Mouse (Mus musculus) neural tube, embryonic 14.5 days (tissue): ENCODE data around the gene Tmem145. TPM values are rescaled to one million over a fixed set of nuclear protein-coding genes. Genes with fewer than 3 reads are reported as not detected.

Experiments used
- ATAC-seq: fragments of 200-750 bp; cut with Nextera tagmentation; 2 replicates; pipeline ENCODE4 v1.8.0; 2017; ENCODE audit warnings: low read depth, mild to moderate bottlenecking, moderate TSS enrichment, moderate library complexity
- H3K27ac ChIP-seq: fragments of 300-500 bp; sonication (generic); 2 replicates; pipeline ENCODE4 v1.5.1; 2014; ENCODE audit warnings: low read depth, mild to moderate bottlenecking, control low read depth, low read length, moderate library complexity, mixed read lengths
- H3K27me3 ChIP-seq: fragments of 300-500 bp; sonication (generic); 2 replicates; pipeline ENCODE4 v1.6.1; 2014; ENCODE audit warnings: low read length; ENCODE audit not compliant: control insufficient read depth, insufficient read depth
- H3K36me3 ChIP-seq: fragments of 300-500 bp; sonication (generic); 2 replicates; pipeline ENCODE4 v1.6.1; 2014; ENCODE audit warnings: low read length, mixed read lengths; ENCODE audit not compliant: control insufficient read depth, insufficient read depth
- H3K4me1 ChIP-seq: fragments of 300-500 bp; sonication (generic); 2 replicates; pipeline ENCODE4 v1.6.1; 2014; ENCODE audit warnings: low read length; ENCODE audit not compliant: control insufficient read depth, insufficient read depth
- H3K4me2 ChIP-seq: fragments of 300-500 bp; sonication (generic); 2 replicates; pipeline ENCODE4 v1.6.1; 2014; ENCODE audit warnings: mild to moderate bottlenecking, low read depth, low read length, control low read depth
- H3K4me3 ChIP-seq: fragments of 300-500 bp; sonication (generic); 2 replicates; pipeline ENCODE4 v1.5.1; 2014; ENCODE audit warnings: low read depth, low read length, control low read depth, mixed read lengths
- H3K9ac ChIP-seq: fragments of 300-500 bp; sonication (generic); replicated peaks from 2 replicates; pipeline ENCODE4 v1.6.1; 2014; ENCODE audit warnings: low read depth, mild to moderate bottlenecking, control low read depth, low read length, mixed read lengths
- H3K9me3 ChIP-seq: fragments of 300-500 bp; sonication (generic); 2 replicates; pipeline ENCODE4 v1.6.1; 2016; ENCODE audit warnings: low read length; ENCODE audit not compliant: control insufficient read depth
- WGBS: fragments of 180-500 bp; shearing (Covaris S2); extraction: QIAGEN DNeasy Blood & Tissue Kit; methylation state at CpG from one replicate; pipeline ENCODE4 v1.1.7; 2014; 5-methylcytosine and 5-hydroxymethylcytosine counted together
- polyA plus RNA-seq: library from polyadenylated mRNA; unstranded; fragments of >200 nt; fragmentation: Nextera tagmentation; extraction: Ambion mirVana; gene quantifications from 2 replicates; pipeline ENCODE4 v1.2.1, GENCODE M21; 2014

Tmem145 gene
- polyA plus RNA-seq, 1 experiment from 2014 or later = 94.9 TPM

GRCm38 (mm10) chr7:25296945-25297453, 8.9 kb upstream of the Tmem145 start:
- no peaks in the 10 kb centered on the region for H3K9me3 ChIP-seq
- H3K4me3 ChIP-seq = peak overlapping the region; percentile 55
- H3K4me2 ChIP-seq = peak overlapping the region; percentile 78
- H3K27ac ChIP-seq = peak overlapping the region; percentile 97
- no peaks in the 10 kb centered on the region for H3K27me3 ChIP-seq
- peaks cover 17% of the 10 kb centered on the region for H3K4me1 ChIP-seq
- under 1% methylated on average over 21 of the region's 21 CpGs for WGBS
- ATAC-seq = no peak
- H3K9ac ChIP-seq = peak overlapping the region; percentile 75
- peaks cover 30% of the 10 kb centered on the region for H3K36me3 ChIP-seq

DNA sequence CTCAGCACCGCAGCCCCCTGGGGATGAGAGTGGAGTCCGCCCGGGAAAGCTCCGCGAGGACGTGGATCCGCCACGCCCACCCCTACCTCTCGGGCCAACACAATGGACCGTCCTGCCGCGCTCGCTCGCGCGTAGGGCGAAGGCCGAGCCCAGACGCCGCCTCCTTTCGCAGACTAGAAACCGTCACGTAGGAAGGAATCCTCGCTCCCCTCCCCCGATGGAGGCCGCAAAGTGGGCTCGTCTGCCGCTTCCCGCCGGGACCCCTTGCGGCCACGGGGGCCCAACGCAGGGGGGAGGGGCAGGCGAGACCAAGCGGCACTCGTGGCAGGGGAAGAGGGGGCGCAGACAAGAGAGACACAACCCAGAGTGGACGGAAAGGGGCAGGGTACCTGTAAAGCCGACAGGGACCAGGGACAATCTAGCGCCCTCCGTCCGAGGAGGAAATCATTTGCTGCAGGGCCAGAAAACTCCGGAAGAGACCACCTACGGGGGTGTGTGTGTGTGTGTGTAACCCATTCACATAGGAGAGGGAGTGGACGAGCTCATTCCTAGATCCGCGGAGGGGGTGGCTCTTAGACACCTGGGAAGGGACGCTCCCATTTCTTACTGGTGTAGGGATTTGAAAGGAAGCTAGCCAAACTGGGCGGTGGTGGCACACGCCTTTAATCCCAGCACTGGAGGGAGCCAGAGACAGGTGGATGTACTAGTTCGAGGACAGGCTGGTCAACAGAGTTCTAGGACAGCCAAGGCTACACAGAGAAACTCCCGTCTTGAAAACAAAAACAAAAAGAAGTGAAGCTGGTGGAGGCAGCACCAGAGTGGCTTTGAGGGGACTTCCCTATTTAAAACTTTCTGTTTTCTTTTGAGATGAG, 8.2 kb upstream of the Tmem145 start, which contains the start of gene Pafah1b3:
Pafah1b3 (minus strand) TSS at position 533 of the 872 bp plus-strand sequence.
- ATAC-seq = peak; percentile 94
- Histone ChIP-seq H3K9me3 (no peaks in the 10 kb centered on the region), H3K4me2 (peak within 1 kb of the TSS; percentile 78), H3K27ac (peak within 1 kb of the TSS; percentile 97), H3K4me1 (peaks cover 17% of the 10 kb centered on the region), H3K4me3 (peak within 1 kb of the TSS; percentile 55), H3K9ac (peak within 1 kb of the TSS; percentile 75), H3K27me3 (no peaks in the 10 kb centered on the region), H3K36me3 (peaks cover 23% of the 10 kb centered on the region)
- under 1% methylated on average over 52 of the region's 52 CpGs for WGBS

GRCm38 (mm10) chr7:25301063-25301462, 4.8 kb upstream of the Tmem145 start, which contains the start of gene Prr19:
Prr19 (plus strand) TSS chr7:25301411.
- Histone ChIP-seq H3K4me3 (no peak within 1 kb of the TSS), H3K4me1 (peaks cover 16% of the 10 kb centered on the region), H3K4me2 (peak within 1 kb of the TSS; percentile 4; the same call in 1 of the 2 replicates), H3K9me3 (no peaks in the 10 kb centered on the region), H3K27me3 (no peaks in the 10 kb centered on the region), H3K27ac (no peak within 1 kb of the TSS), H3K36me3 (no peaks in the 10 kb centered on the region), H3K9ac (no peak within 1 kb of the TSS)
- no peak for ATAC-seq
- 58% methylated on average over 19 of the region's 19 CpGs for WGBS

DNA sequence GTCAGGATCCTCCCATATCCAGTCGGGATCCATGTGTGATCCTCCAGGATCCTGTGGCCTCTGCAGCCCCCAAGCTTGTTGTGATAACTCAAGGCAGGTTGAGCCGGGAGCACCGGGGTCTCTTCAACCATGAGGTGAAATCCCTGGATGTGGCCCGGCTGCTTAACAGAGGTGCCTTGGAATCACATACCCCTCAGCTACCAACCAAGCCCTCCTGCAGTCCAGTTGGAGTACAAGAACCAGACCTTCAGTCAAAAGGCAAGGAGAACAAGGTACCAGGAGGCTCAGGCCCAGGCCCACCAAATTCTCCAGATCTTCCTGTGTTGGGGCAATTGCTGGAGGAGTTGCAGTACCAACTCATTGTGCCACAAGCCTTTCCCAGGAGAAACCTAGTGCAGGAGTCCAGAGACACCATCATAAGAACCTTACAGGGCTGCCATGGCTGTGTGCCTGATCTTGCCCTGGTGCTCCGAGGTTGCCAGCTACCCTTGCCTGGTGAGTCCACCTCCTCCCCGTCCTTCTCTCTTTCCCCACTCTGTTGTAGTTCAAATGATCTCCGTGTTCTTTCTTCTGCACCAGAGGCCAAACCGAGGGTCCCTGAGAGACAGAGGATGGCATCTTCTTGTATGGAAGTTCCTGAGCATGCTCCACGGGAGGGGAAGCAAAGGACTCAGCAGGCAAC, 2.8 kb upstream of the Tmem145 start:
- H3K4me1 ChIP-seq = peaks cover 8% of the 10 kb centered on the region; the same call in 1 of the 2 replicates
- no peak overlapping the region for H3K4me2 ChIP-seq
- H3K9ac ChIP-seq = no peak overlapping the region
- WGBS = 69% methylated on average over 9 of the region's 9 CpGs
- no peak for ATAC-seq
- H3K27me3 ChIP-seq = no peaks in the 10 kb centered on the region
- no peak overlapping the region for H3K27ac ChIP-seq
- H3K36me3 ChIP-seq = no peaks in the 10 kb centered on the region
- H3K9me3 ChIP-seq = no peaks in the 10 kb centered on the region
- H3K4me3 ChIP-seq = no peak overlapping the region

- no peak overlapping the region for H3K4me2 ChIP-seq
- WGBS = 71% methylated on average over 3 of the region's 3 CpGs
- peaks cover 7% of the 10 kb centered on the region; the same call in 1 of the 2 replicates for H3K4me1 ChIP-seq
- ATAC-seq = no peak
- no peaks in the 10 kb centered on the region for H3K9me3 ChIP-seq
- H3K27ac ChIP-seq = no peak overlapping the region
- no peak overlapping the region for H3K9ac ChIP-seq
- H3K4me3 ChIP-seq = no peak overlapping the region
- H3K27me3 ChIP-seq = no peaks in the 10 kb centered on the region
- H3K36me3 ChIP-seq = no peaks in the 10 kb centered on the region
Observed at GRCm38 (mm10) chr7:25303685-25304006, 2.3 kb upstream of the Tmem145 start.

DNA sequence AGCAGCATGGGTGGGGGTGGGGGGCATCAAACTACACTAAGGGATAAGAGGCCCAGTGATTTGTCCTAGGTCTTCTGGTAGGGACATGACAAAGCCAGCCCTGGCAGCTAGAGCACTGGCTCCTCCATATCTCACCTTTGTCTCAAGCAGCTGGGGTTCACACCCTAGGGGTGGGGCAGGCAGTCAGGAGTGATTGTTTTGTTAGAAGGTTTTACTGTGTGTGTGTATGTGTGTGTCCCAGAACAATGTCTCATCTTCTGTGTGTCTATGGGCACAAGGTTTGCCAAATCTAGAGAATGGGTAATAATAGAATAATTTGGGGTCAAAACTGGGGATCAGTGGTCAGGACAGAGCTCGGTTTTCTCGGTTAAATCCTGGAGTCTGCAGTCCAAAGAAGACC, 425 bp upstream of the Tmem145 start:
- H3K4me3 ChIP-seq = peak overlapping the region; percentile 76
- ATAC-seq = peak; percentile 19; the same call in 1 of the 2 replicates
- H3K27ac ChIP-seq = peak overlapping the region; percentile 91
- H3K36me3 ChIP-seq = no peaks in the 10 kb centered on the region
- H3K9me3 ChIP-seq = no peaks in the 10 kb centered on the region
- H3K4me2 ChIP-seq = peak overlapping the region; percentile 83
- peaks cover 7% of the 10 kb centered on the region; the same call in 1 of the 2 replicates for H3K4me1 ChIP-seq
- 0% methylated on average over 2 of the region's 2 CpGs for WGBS
- H3K9ac ChIP-seq = peak overlapping the region; percentile 93
- no peaks in the 10 kb centered on the region for H3K27me3 ChIP-seq

- H3K27me3 ChIP-seq = peaks cover 2% of the 10 kb centered on the region
- H3K36me3 ChIP-seq = peaks cover 4% of the 10 kb centered on the region; the same call in 1 of the 2 replicates
- no peaks in the 10 kb centered on the region for H3K9me3 ChIP-seq
- WGBS = 34% methylated on average over 2 of the region's 2 CpGs
- H3K9ac ChIP-seq = peak overlapping the region; percentile 93
- 0 out of 2 replicates have a peak, but pooled peaks have one; percentile 7 for ATAC-seq
- H3K4me1 ChIP-seq = peaks cover 7% of the 10 kb centered on the region; the same call in 1 of the 2 replicates
- H3K27ac ChIP-seq = peak overlapping the region; percentile 91
- peak overlapping the region; percentile 76 for H3K4me3 ChIP-seq
- H3K4me2 ChIP-seq = peak overlapping the region; percentile 83
Observed at GRCm38 (mm10) chr7:25306614-25306996, 699 bp downstream of the Tmem145 start.

DNA sequence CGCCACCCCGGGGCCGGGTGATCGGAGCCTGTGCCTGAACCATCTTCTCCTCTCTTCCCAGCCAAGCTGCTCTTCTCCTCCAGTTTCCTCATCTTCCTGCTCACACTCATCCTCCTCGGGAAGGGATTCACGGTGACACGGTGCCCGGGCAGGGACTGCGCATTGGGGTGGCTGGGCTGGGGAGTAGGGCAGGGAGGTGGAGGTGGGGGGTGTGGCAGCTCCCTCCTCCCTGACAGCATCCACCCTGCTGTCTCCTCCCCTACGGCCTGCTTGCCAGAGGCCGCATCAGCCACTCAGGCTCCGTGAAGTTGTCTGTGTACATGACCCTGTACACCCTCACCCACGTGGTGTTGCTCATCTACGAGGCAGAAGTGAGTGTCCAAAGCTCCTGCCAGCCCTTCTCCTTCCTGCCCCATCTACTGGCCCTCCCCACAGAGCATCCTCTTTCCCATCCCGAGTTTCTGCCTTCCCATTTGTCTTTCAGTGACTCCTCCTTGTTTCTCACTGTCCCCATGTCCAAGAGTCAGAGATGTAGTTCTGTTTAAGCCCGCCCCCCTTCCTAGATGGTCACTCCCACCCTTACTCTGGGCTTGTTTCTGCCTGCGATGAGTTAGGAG, 2.9 kb downstream of the Tmem145 start:
- no peak for ATAC-seq
- Histone ChIP-seq H3K9me3 (no peaks in the 10 kb centered on the region), H3K27me3 (peaks cover 20% of the 10 kb centered on the region), H3K9ac (no peak overlapping the region), H3K4me3 (no peak overlapping the region), H3K4me1 (peaks cover 7% of the 10 kb centered on the region; the same call in 1 of the 2 replicates), H3K36me3 (peaks cover 9% of the 10 kb centered on the region; the same call in 1 of the 2 replicates), H3K27ac (no peak overlapping the region), H3K4me2 (no peak overlapping the region)
- WGBS = 69% methylated on average over 17 of the region's 17 CpGs
